Mouse (Mus musculus) left cerebral cortex, adult 2 months (tissue): ENCODE data around the gene Dph3. TPM values are rescaled to one million over a fixed set of nuclear protein-coding genes. Genes with fewer than 3 reads are reported as not detected.

Source experiments
- DNase-seq, 2 experiments: peaks; one replicate each; pipeline ENCODE4 v3.0.0; 2021 to 2022; ENCODE audit warnings: low spot score in 2 of 2, mixed read lengths in 1 of 2; ENCODE audit errors: extremely low spot score in 1 of 2
- H3K27ac ChIP-seq: fragments of 200-600 bp; 2 replicates; pipeline ENCODE4 v1.8.1; 2022
- H3K4me3 ChIP-seq: fragments of 200-600 bp; 2 replicates; pipeline ENCODE4 v1.8.1; 2022
- CTCF ChIP-seq: fragments of 200-600 bp; IDR thresholded peaks from 2 replicates; pipeline ENCODE4 v1.8.1; 2022; ENCODE audit warnings: antibody characterized with exemption, mild to moderate bottlenecking, moderate library complexity
- intact Hi-C: fragments of 180-260 bp; cut with DNase I; formaldehyde crosslinking; loops from one replicate; pipeline ENCODE4 v1.15.1; 2025
- total RNA-seq, 2 experiments: library from RNA; stranded (reverse); gene quantifications; 2 replicates each; pipeline ENCODE4 v1.2.3; 2021

Dph3 gene
- total RNA-seq, 2 experiments from 2014 or later: 45.3 to 46.2 TPM

- Histone ChIP-seq H3K27ac (no peak overlapping the region), H3K4me3 (no peak overlapping the region)
- intact Hi-C loops: no loop called here
- no peak for DNase-seq
- no peak for TF ChIP-seq CTCF
These were observed 39.2 kb downstream of the Dph3 start for GRCm38 (mm10) chr14:32046357-32046756.

GRCm38 (mm10) chr14:32042108-32042507 lies 43.4 kb downstream of the Dph3 start:
- DNase-seq: no peak
- no peak overlapping the region for H3K27ac ChIP-seq
- intact Hi-C loops: no loop called here
- no peak for TF ChIP-seq CTCF
- no peak overlapping the region for H3K4me3 ChIP-seq

GRCm38 (mm10) chr14:32037661-32038252 lies 47.8 kb downstream of the Dph3 start:
- TF ChIP-seq CTCF: no peak
- H3K4me3 ChIP-seq: no peak overlapping the region
- H3K27ac ChIP-seq: no peak overlapping the region
- intact Hi-C loops: no loop called here
- DNase-seq: no peak

GRCm38 (mm10) chr14:32036482-32036881 lies 49.0 kb downstream of the Dph3 start:
- no peak overlapping the region for H3K27ac ChIP-seq
- intact Hi-C loops: no loop called here
- TF ChIP-seq CTCF: no peak
- no peak for DNase-seq
- H3K4me3 ChIP-seq: no peak overlapping the region

GRCm38 (mm10) chr14:32032522-32032921 lies 53.0 kb downstream of the Dph3 start:
- TF ChIP-seq CTCF: peak; percentile 94
- no peak overlapping the region for H3K4me3 ChIP-seq
- H3K27ac ChIP-seq: no peak overlapping the region
- peak; percentile 64 to 74 for DNase-seq
- intact Hi-C loops: loop anchor here (1.0 to 5.0 kb wide), 3 partner anchors 77 to 238 kb away; no protein-coding TSS in a partner anchor

Other genes starting within 250 kb of the Dph3 start
- 1 to 10 TPM; 2.1 to 2.2 TPM for gene Galnt15, start 56.7 kb downstream of the Dph3 start, total RNA-seq
- gene Oxnad1, start 355 bp downstream of the Dph3 start, total RNA-seq: 10 to 100 TPM; 13.9 to 16.7 TPM
- gene Msmb, start 56.3 kb upstream of the Dph3 start, total RNA-seq: not detected
- 10 to 100 TPM; 83.6 to 98.8 TPM for gene Ncoa4, start 74.1 kb upstream of the Dph3 start, total RNA-seq
- 10 to 100 TPM; 56.1 to 75.8 TPM for gene Timm23, start 116.2 kb upstream of the Dph3 start, total RNA-seq
- gene Parg, start 116.2 kb upstream of the Dph3 start, total RNA-seq: 10 to 100 TPM; 42.5 to 42.8 TPM
- gene Ogdhl, start 236.3 kb upstream of the Dph3 start, total RNA-seq: 100 to 1,000 TPM; 110 to 114 TPM